Mouse (Mus musculus) kidney, adult 2 months (tissue): ENCODE results near the gene Igdcc3.

ENCODE experiments used
- CTCF ChIP-seq: fragments of 200-500 bp; conservative IDR thresholded peaks from 2 replicates; pipeline ENCODE4 v1.5.1; 2011; ENCODE audit warnings: low read depth, mild to moderate bottlenecking, control low read depth, low read length, moderate library complexity, mixed read lengths; ENCODE audit not compliant: insufficient read depth, insufficient read length
- POLR2A ChIP-seq: fragments of 200-500 bp; IDR thresholded peaks from one replicate; pipeline ENCODE4 v1.6.1; 2011; ENCODE audit warnings: low read depth, low read length, control low read depth

DNA sequence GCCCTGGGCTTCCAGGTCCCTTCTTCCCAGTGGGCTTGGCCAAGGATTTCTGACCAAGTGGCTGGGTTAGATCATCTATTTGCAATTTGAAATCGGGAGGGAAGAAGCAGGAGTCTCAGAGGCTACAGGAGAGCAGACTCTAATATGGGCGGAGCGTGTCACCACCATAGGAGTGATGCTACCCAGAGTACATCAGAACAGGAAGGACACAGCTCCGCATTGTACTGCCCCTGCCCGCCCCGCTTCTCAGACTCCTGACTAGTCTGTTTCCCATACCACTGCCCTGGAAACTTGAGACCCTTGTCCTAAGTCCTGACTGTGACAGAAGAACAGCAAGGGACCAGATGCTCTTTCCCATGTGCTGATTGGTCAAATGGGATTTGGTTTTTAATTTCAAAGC lies 16.6 kb downstream of the Igdcc3 start:
- TF ChIP-seq CTCF, result no peak
- no peak for TF ChIP-seq POLR2A
